Mouse (Mus musculus) embryonic facial prominence, embryonic 13.5 days (tissue): Measurements from ENCODE around the gene Gm815. TPM values are rescaled to one million over a fixed set of nuclear protein-coding genes. Genes with fewer than 3 reads are reported as not detected.

Source experiments
- ATAC-seq: fragments of 200-750 bp; cut with Nextera tagmentation; 2 replicates; pipeline ENCODE4 v1.8.0; 2017; ENCODE audit warnings: low read depth; ENCODE audit not compliant: insufficient number of reproducible peaks, insufficient read depth, low FRiP score, low TSS enrichment
- H3K27ac ChIP-seq: fragments of 300-500 bp; sonication (generic); 2 replicates; pipeline ENCODE4 v1.5.1; 2015; ENCODE audit warnings: moderate library complexity, mild to moderate bottlenecking, inconsistent platforms
- H3K27me3 ChIP-seq: fragments of 300-500 bp; sonication (generic); 2 replicates; pipeline ENCODE4 v1.6.1; 2015; ENCODE audit warnings: mild to moderate bottlenecking, inconsistent platforms
- H3K36me3 ChIP-seq: fragments of 300-500 bp; sonication (generic); 2 replicates; pipeline ENCODE4 v1.6.1; 2015; ENCODE audit warnings: mild to moderate bottlenecking, inconsistent platforms
- H3K4me1 ChIP-seq: fragments of 300-500 bp; sonication (generic); 2 replicates; pipeline ENCODE4 v1.6.1; 2015; ENCODE audit warnings: inconsistent platforms
- H3K4me2 ChIP-seq: fragments of 300-500 bp; sonication (generic); 2 replicates; pipeline ENCODE4 v1.6.1; 2015; ENCODE audit warnings: moderate library complexity, mild to moderate bottlenecking, inconsistent platforms
- H3K4me3 ChIP-seq: fragments of 300-500 bp; sonication (generic); 2 replicates; pipeline ENCODE4 v1.5.1; 2015; ENCODE audit warnings: mild to moderate bottlenecking, inconsistent platforms
- H3K9ac ChIP-seq: fragments of 300-500 bp; sonication (generic); 2 replicates; pipeline ENCODE4 v1.6.1; 2015; ENCODE audit warnings: mild to moderate bottlenecking, inconsistent platforms
- H3K9me3 ChIP-seq: fragments of 300-500 bp; sonication (generic); 2 replicates; pipeline ENCODE4 v1.6.1; 2016; ENCODE audit warnings: inconsistent platforms
- WGBS: fragments of 180-500 bp; shearing (Covaris S2); methylation state at CpG from one replicate; pipeline ENCODE4 v1.1.7; 2015; ENCODE audit warnings: mixed read lengths; 5-methylcytosine and 5-hydroxymethylcytosine counted together
- polyA plus RNA-seq: library from polyadenylated mRNA; unstranded; fragments of >200 nt; fragmentation: Nextera tagmentation; extraction: Ambion mirVana; gene quantifications from 2 replicates; pipeline ENCODE4 v1.2.1, GENCODE M21; 2015

Gene Gm815
- polyA plus RNA-seq, 1 experiment from 2014 or later: not detected

DNA sequence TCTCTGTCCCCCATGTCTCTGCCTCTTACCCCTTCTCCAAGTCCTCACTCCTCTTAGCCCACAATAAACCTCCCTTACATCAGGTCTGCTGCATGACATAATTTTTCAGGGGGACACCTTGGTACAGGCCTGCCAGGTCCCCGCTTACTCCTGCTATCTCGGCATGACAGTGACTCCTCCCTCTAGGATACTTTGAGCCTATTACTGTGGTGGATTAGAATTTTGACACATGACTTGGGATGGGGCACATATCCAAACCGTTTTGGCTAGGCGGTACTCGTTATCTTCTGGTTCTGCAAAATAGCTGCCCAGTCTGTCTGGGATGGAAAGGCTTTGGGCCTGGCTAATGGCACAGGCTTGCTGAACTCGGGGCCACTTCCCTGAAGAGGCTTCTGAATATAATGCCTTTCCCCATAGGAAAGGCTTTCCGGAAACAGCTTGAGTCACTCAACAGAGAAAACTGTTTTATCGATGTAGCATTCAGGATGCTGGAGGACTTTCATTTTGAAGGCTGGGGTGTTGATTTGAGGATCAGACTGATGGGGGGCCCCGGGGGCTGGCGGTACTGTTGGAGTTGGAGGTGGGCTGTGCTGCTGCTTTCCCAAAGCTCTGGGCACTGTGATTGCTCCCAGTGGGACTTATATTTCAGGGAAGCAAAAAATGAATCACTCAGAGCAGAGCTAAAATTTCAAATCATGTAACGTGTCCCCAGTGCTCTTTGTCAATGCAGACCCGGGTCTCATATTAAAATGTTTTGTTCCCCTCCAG lies 27.1 kb upstream of the Gm815 start:
- Histone ChIP-seq H3K4me3 (no peak overlapping the region), H3K4me1 (peaks cover 15% of the 10 kb centered on the region), H3K9me3 (no peaks in the 10 kb centered on the region), H3K27me3 (no peaks in the 10 kb centered on the region), H3K36me3 (no peaks in the 10 kb centered on the region), H3K9ac (no peak overlapping the region), H3K27ac (no peak overlapping the region), H3K4me2 (no peak overlapping the region)
- WGBS: 67% methylated on average over 12 of the region's 12 CpGs
- no peak for ATAC-seq

DNA sequence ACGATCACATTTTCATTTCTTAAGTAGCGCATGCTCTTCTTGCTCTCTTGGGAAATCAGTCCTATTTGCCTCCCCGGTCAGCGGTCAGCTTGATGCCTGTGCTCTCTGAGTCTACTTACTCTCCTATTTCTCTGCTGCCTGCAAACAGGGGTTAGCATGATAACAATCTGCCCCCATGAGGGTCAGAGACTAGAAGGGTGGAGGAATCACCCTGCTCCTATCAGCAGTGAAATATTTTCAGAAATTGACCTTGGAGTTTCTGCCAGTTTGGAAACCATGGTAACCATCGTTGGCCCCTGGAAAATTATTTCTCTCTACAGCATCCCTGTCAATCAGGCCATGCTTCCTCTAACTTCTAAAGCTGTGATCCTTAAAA lies 26.5 kb upstream of the Gm815 start:
- Histone ChIP-seq H3K4me1 (peaks cover 15% of the 10 kb centered on the region), H3K9me3 (no peaks in the 10 kb centered on the region), H3K9ac (no peak overlapping the region), H3K36me3 (no peaks in the 10 kb centered on the region), H3K27ac (no peak overlapping the region), H3K27me3 (no peaks in the 10 kb centered on the region), H3K4me3 (no peak overlapping the region), H3K4me2 (no peak overlapping the region)
- no peak for ATAC-seq
- WGBS: 52% methylated on average over 5 of the region's 5 CpGs

DNA sequence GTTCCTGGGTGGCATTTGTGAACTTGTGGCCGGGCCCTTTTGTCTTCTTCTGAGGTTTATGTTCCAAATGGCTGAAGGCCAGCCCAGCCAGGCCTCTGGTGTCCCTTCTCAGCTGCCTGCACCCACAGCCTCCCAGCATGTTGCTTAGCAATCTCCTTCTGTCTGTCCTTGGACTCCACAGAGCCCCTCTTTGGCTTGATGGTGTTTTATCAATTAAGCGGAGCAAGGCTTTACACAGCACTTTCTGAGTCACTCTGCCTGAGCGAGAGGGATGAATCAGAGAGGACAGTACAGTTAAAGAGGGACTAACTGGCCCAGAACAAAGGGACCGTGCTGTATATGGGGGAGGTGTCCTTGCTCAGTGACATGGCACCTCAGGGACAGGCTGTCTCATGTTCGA lies 22.0 kb upstream of the Gm815 start:
- no peak overlapping the region for H3K4me2 ChIP-seq
- no peak for ATAC-seq
- WGBS: 78% methylated on average over 5 of the region's 5 CpGs
- no peak overlapping the region for H3K9ac ChIP-seq
- H3K27ac ChIP-seq: no peak overlapping the region
- no peaks in the 10 kb centered on the region for H3K27me3 ChIP-seq
- no peaks in the 10 kb centered on the region for H3K36me3 ChIP-seq
- H3K4me1 ChIP-seq: peaks cover 21% of the 10 kb centered on the region
- no peak overlapping the region for H3K4me3 ChIP-seq
- H3K9me3 ChIP-seq: no peaks in the 10 kb centered on the region

DNA sequence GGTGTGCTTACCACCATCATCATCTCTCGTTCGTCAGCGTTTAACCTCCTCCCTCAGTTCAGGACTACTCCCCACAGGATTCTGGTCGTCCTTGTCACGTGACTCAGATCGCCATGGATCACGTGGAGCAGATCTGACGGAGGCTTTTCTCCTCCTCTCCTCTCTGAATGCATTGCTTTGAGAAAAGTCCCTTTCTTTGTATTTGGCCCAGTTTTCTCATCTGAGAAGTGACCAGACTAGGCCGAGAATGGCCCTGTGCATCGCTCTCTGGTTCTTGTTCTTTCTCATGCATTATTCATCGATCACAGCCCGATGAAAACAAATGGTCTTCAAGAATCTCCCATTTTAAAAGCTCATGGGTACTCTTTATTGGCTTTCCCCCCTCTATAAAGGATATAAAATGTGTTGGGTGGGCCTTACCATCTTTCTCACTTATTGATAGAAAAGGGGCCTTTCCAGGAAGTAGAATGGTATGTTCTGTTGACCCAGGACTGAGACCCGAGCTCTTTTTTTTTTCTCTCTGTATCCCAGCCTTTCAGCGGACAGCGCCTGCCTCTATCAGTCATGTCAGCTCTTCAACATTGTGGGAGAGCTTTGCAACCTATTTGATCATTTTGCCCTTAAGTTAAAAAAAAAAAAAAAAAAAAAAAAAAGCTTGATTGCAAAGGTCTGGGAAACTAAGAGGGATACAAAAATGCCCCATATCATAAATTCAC lies 20.5 kb upstream of the Gm815 start:
- H3K4me1 ChIP-seq: peaks cover 19% of the 10 kb centered on the region
- H3K36me3 ChIP-seq: no peaks in the 10 kb centered on the region
- no peak for ATAC-seq
- no peaks in the 10 kb centered on the region for H3K9me3 ChIP-seq
- no peak overlapping the region for H3K4me3 ChIP-seq
- no peak overlapping the region for H3K27ac ChIP-seq
- no peak overlapping the region for H3K4me2 ChIP-seq
- H3K9ac ChIP-seq: no peak overlapping the region
- 92% methylated on average over 15 of the region's 15 CpGs for WGBS
- no peaks in the 10 kb centered on the region for H3K27me3 ChIP-seq

DNA sequence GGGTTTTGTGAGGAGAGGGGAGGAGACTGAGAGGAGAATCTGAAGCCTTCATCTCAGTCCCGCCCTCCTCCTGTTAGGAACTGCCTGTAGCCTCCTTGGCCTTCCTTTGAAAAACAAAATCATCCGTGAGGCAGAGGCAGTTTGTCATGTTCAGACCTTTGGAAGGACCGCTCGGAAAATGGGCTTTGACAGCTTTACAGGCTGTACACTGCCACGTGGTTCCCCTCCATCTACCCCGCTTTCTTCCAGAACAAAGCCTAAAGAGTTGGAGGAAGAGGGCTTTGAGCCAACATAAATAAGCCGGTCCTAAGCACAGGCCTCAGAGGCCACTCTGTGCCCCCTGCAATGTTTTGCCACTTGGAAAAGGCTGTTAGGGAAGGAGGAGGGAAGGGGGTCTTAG lies 19.9 kb upstream of the Gm815 start:
- H3K27me3 ChIP-seq: no peaks in the 10 kb centered on the region
- H3K4me2 ChIP-seq: no peak overlapping the region
- H3K4me3 ChIP-seq: no peak overlapping the region
- no peak for ATAC-seq
- WGBS: 40% methylated on average over 7 of the region's 7 CpGs
- H3K9ac ChIP-seq: no peak overlapping the region
- no peaks in the 10 kb centered on the region for H3K36me3 ChIP-seq
- no peaks in the 10 kb centered on the region for H3K9me3 ChIP-seq
- H3K4me1 ChIP-seq: peaks cover 25% of the 10 kb centered on the region
- H3K27ac ChIP-seq: peak overlapping the region; percentile 4; the same call in 1 of the 2 replicates

DNA sequence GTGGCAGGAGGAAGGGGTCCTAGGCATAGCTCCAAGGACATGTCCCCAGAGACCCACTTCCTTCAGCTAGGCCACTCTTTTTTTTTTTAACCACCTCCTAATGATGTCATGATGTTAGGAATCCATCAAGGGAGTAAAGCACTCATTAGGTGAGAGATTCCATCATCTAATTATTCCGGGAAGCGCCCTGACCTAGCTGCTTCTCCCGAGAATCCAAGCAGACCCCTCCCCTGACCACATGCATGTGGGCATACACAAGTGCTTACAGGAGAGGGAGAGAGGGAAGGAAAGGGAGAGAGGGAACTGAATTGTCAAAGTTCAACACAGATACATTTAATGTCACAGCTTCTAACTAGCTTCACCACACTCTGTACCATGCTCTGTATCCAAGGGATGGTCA lies 16.1 kb upstream of the Gm815 start:
- no peak overlapping the region for H3K4me3 ChIP-seq
- H3K9ac ChIP-seq: no peak overlapping the region
- H3K9me3 ChIP-seq: no peaks in the 10 kb centered on the region
- no peak overlapping the region for H3K27ac ChIP-seq
- WGBS: 59% methylated on average over 3 of the region's 3 CpGs
- no peak for ATAC-seq
- no peaks in the 10 kb centered on the region for H3K27me3 ChIP-seq
- no peaks in the 10 kb centered on the region for H3K36me3 ChIP-seq
- H3K4me1 ChIP-seq: peaks cover 25% of the 10 kb centered on the region
- no peak overlapping the region for H3K4me2 ChIP-seq

DNA sequence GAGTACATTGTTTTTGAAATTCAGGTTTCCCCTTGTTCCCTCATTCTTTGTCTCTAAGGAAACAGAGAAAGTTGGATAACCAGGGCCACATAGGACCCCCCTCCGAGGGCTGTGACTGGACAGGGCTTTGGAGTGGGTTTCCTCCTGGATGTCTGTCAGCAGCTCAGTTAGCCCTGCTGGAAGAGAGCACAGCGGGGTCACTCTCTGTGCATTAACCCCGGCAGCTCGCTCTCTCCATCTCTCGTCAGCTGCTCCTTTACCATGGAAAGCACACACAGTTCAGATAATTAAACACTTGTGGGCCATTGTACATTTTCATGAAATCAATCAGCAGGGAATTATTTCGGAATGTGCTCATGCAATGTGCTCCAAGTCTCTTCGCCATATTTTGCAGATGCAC lies 15.4 kb upstream of the Gm815 start:
- H3K9ac ChIP-seq: no peak overlapping the region
- H3K27me3 ChIP-seq: no peaks in the 10 kb centered on the region
- H3K4me2 ChIP-seq: no peak overlapping the region
- H3K4me1 ChIP-seq: peaks cover 25% of the 10 kb centered on the region
- H3K4me3 ChIP-seq: no peak overlapping the region
- H3K27ac ChIP-seq: no peak overlapping the region; the same call in 1 of the 2 replicates
- ATAC-seq: no peak
- WGBS: 40% methylated on average over 7 of the region's 7 CpGs
- no peaks in the 10 kb centered on the region for H3K36me3 ChIP-seq
- H3K9me3 ChIP-seq: no peaks in the 10 kb centered on the region

DNA sequence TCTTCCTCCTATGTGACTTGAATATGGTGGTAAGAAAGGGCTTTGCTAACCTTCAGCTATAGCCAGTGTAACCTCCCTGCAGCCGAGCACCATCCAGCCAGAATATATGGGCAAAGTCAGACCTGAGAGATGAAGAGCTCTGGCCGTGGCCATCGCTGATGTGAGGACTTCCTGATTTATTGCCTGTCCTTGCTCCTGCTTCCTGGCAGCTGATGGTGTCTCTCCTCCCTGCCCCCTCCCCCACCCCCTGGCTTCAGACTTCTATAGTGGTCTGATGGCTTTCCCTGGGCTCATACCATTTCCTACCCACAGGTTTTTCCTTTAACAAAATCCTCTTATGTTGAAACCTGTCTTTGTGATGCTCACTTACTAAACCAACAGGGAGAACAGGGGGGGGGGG lies 14.6 kb upstream of the Gm815 start:
- ATAC-seq: no peak
- Histone ChIP-seq H3K9me3 (no peaks in the 10 kb centered on the region), H3K4me1 (peaks cover 19% of the 10 kb centered on the region), H3K9ac (no peak overlapping the region), H3K27ac (no peak overlapping the region), H3K36me3 (no peaks in the 10 kb centered on the region), H3K27me3 (no peaks in the 10 kb centered on the region), H3K4me3 (no peak overlapping the region), H3K4me2 (no peak overlapping the region)
- WGBS: 45% methylated on average over 3 of the region's 3 CpGs

DNA sequence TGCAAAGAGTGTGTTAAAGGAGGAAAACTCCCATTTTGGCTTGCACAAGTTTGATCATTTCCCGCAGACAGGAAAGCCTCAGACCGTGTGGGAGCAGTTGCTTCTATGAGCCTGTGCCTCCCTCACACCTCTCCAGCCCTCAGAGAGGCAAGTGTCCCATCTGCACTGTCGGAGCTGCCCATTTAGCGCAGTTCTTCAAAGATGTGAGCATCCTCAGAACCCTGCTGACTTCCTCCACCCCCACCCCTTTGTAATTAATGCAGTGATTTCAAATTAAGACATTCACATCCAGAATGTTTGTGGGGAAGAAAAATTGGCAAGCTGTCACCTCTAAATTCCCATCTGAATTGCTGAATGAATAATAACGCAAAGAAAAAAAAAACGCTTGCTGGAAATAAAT lies 12.8 kb upstream of the Gm815 start:
- H3K9ac ChIP-seq: no peak overlapping the region
- no peak for ATAC-seq
- H3K4me2 ChIP-seq: no peak overlapping the region
- H3K4me3 ChIP-seq: no peak overlapping the region
- no peak overlapping the region for H3K27ac ChIP-seq
- 69% methylated on average over 6 of the region's 6 CpGs for WGBS
- no peaks in the 10 kb centered on the region for H3K27me3 ChIP-seq
- H3K36me3 ChIP-seq: no peaks in the 10 kb centered on the region
- H3K9me3 ChIP-seq: no peaks in the 10 kb centered on the region
- H3K4me1 ChIP-seq: peaks cover 25% of the 10 kb centered on the region

DNA sequence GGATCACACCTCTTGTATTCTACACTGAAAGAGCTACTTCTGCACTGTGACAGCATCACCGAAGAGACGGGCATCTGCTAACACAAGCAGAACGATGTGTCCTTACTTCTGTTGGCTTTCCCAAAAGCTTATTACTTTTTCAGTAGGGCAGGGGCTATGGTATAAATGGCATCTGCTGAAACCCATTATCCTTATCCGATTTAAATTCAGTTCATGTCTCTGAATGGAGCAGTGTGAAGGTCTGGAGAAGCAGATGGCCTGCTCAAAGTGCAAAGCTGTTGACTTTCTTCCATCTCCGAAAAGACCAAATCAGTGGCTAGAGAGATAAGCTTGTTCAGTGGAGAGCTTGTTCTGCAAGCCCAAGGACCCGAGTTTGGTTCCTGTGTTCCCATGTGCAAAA lies 10.1 kb upstream of the Gm815 start:
- ATAC-seq: no peak
- H3K4me2 ChIP-seq: no peak overlapping the region
- H3K36me3 ChIP-seq: no peaks in the 10 kb centered on the region
- 91% methylated on average over 6 of the region's 6 CpGs for WGBS
- no peak overlapping the region for H3K9ac ChIP-seq
- no peak overlapping the region for H3K4me3 ChIP-seq
- no peaks in the 10 kb centered on the region for H3K9me3 ChIP-seq
- no peak overlapping the region for H3K27ac ChIP-seq
- peaks cover 13% of the 10 kb centered on the region; the same call in 1 of the 2 replicates for H3K4me1 ChIP-seq
- no peaks in the 10 kb centered on the region for H3K27me3 ChIP-seq

DNA sequence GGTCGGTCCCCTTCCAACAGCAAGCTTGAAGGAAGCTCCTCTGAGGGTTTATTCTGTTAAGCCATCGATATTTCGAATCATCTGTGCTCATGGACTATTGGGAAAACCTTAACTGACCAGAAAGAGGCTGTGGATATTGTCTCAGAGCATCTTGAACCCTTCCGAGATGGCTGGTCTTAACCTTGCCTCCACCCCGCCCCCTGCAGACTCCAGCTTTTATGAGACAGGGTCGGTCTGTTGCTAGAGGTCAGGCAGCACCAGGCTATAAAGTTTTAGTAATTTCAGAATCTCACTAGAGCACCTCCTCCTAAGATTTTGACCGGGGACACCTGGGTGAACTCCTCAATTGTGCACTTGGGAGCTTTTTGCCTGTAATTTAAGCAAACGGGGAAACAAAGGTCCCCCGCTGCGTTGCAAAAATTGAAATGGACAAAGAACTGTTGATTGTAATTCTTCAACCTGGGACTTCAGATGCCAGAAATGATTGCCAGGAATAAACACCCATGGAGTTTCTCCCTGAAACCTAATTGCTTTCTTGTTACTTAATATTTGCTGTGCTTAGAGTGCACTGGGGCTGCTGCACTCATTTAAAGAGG lies 8.4 kb upstream of the Gm815 start:
- WGBS: 17% methylated on average over 10 of the region's 10 CpGs
- Histone ChIP-seq H3K4me2 (no peak overlapping the region), H3K9me3 (no peaks in the 10 kb centered on the region), H3K36me3 (no peaks in the 10 kb centered on the region), H3K27me3 (no peaks in the 10 kb centered on the region), H3K9ac (no peak overlapping the region), H3K4me1 (0 out of 2 replicates have a peak, but pooled peaks cover 8% of the 10 kb centered on the region), H3K4me3 (no peak overlapping the region), H3K27ac (no peak overlapping the region)
- no peak for ATAC-seq

DNA sequence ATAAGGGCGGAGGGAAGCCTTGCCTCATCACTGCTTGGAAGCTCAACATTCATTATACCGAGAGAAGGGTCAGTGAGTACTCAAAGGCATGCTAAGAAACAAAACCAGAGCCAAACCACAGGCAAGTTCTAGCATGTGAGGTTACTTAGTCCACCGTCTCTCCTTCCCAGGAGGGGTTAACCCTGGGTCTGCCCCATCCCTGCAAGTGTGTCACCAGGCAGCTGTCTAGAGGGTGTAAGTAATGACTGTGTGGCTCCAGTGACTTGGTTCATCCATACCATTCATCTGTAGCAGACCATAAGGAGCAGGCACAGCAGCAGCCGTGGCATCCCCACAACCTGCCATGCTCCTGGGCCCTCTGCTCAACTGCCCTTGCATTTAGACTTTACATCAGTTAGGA lies 5.8 kb upstream of the Gm815 start:
- no peaks in the 10 kb centered on the region for H3K36me3 ChIP-seq
- no peaks in the 10 kb centered on the region for H3K9me3 ChIP-seq
- H3K27me3 ChIP-seq: no peaks in the 10 kb centered on the region
- H3K27ac ChIP-seq: no peak overlapping the region
- H3K4me1 ChIP-seq: 0 out of 2 replicates have a peak, but pooled peaks cover 8% of the 10 kb centered on the region
- no peak overlapping the region for H3K4me2 ChIP-seq
- no peak overlapping the region for H3K9ac ChIP-seq
- WGBS: 85% methylated on average over 4 of the region's 4 CpGs
- no peak overlapping the region for H3K4me3 ChIP-seq
- no peak for ATAC-seq
